Mouse (Mus musculus) cerebral cortex, adult 2 months (tissue): ENCODE results near the gene Ifna2.

Experiments
- WGBS: fragments of 180-500 bp; shearing (Covaris S2); methylation state at CpG from one replicate; pipeline ENCODE4 v1.1.7; 2018; 5-methylcytosine and 5-hydroxymethylcytosine counted together

Gene Ifna2

DNA sequence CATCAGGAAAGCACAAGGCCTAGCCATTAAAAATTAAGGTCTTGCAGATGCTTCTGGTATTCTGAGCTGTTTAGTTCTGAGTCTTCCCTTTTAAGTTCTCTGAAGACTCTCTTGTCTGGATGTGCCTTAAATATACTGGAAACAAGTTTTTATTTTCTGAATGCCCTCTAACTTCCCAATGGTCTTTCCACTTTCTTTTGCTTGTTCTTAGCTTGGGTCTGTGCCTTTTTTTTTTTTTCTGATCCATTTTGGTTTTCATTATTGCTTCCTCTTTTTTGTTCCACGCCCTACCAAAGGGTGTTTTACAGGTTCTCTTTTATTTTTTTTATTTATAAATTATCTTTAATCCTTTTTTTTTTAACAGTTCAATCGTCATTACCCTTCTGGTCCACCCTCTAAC lies 39.4 kb downstream of the Ifna2 start, which contains the start of gene Ifna13:
Gene Ifna13 (minus strand): TSS at position 101 of the 400 bp plus-strand sequence.
- WGBS = 59% methylated on average over 2 of the region's 2 CpGs

DNA sequence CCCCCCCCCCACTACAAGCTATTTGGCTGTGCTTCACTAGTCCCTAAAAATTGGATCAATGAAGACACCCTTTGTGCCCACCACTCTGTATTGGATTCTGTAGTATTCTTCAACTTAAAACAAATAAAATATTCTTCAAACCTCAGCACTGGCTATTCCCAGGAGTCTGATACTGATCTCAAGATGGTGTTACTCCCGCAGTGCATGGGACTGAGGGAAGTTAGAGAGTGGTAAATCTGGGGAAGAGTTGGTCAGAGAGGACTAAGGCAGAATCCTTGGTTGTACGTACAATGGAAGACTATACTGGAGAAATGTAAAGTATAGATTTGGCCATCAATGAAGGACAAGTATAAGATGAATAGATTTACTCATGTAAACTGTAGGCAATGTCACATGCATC lies 41.2 kb downstream of the Ifna2 start:
- 46% methylated on average over 2 of the region's 2 CpGs for WGBS

DNA sequence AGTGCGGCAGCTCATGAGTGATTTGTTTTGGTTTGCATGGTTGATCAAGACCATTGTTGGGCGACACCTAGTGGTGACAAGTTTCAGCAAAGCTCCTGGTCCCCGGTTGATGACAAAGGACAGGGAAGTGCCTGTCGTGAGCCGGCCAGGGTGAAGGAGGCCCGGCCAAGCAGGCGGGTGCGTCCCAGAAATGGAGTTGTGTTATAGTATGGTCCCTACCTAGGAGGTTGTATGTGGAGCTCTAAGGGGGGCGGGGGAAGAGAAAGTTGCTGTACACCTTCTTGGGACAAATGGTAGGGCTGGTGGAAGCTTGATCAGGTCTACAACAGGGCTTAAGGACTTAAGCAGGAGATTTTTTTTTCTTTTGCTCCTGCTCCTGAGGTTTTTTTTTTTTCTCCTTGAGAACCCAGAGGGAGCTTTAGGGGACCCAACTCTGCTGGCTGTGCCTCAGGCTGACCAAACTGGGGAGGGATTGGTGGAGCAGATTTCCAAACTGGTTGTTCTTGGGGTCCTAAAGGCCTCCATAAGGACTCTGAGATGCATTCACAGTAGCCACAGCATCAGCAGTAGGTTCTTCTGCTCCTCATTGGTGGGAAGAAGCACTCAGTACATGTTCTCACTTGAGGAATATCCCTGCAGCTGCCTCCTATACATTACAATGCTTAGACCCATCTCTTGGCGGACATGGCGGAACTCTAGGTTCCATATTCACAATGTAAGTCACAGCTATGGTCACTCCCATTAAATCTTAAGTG lies 42.5 kb downstream of the Ifna2 start:
- WGBS = 12% methylated on average over 11 of the region's 11 CpGs

DNA sequence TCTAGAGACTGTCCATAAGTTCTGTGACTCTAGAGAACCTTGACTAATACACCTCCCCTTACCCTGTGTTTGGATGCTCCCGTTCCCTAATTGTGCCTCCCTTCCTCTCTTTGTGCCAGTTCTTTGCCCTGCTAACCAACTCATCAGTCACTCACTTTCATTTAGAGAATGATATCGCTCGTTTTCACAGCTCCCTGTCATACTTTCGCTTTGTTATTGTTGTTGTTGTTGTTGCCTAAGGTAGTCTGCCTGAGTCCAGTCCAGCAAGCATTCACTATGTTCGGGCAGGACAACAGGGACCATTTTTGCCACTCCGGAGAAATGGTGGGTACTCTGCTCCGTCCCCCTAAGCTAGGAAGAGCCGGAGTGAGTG lies 43.0 kb downstream of the Ifna2 start:
- WGBS = 33% methylated on average over 8 of the region's 8 CpGs

DNA sequence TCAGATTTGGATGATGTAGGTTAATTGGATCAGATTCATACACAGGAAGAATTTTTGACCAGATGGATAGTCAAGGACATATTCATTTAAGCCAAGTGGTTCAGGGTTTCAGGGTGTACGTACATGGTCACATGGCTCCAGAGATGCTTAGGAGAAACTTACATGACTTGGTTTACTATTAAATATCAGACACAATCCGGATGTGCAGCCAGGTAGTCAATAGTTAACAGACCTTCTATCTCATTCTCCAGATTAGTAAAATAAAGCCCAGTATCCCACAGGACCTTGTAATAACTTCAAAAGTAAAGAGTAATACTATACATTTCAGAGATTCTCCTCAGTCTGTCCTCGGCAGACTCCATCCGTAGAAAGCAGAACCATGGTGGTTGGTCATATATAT lies 49.4 kb downstream of the Ifna2 start, which contains the start of gene C87499:
Gene C87499 (minus strand): TSS at position 101 of the 400 bp plus-strand sequence.
- WGBS = 95% methylated on average over 4 of the region's 4 CpGs
